Mouse (Mus musculus) B cell, adult (primary cell): ENCODE data around the gene Zfp811. TPM values are rescaled to one million over a fixed set of nuclear protein-coding genes. Genes with fewer than 3 reads are reported as not detected.

Source experiments
- total RNA-seq: library from RNA; stranded (reverse); gene quantifications from 4 replicates; pipeline ENCODE4 v1.2.4, GENCODE M21; 2023; ENCODE audit not compliant: inconsistent age

The Zfp811 gene
- 0.18 to 0.51 TPM (median 0.42 TPM) in 4 replicates for total RNA-seq

DNA sequence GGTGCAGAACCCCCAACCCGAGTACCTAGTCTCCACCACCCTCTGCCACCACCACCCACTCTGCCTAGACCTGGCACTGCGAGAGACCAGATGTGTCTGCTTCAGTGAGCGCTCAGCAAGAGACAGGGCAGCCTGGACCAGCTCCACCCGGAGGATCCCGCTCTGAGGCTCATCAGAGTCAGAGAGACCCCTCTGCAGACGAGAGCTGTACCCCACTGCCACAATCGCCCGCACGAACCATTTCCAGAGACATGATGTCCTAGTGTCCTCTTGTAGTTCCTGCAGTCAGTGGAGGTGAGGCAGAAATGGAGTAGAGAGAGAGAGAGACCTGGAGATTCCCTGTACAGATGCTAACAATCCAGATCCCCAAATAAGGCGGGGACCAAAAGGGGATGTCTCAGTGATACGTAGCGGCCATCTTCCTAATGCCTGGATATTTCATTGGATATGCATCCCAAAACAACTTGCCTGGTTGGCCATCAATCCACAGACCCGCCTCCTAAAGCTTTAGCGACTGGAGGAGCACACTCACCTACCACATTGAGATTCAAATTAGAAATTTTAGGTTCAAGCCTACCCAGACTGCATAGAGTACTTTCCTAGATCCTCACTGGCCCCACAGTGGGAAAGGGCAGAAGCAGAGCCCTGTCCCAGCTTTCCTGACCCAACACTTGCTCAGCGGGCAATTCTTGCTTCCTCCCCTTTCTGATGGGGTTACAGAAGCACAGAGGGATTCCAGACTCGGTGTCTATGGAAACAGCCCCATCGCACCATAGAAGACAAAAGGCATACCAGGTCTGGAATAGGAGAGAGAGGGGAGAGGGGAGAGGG, at the start of gene Zfp811:
TSS of gene Zfp811 (minus strand) at position 388 of the 831 bp plus-strand sequence.

GRCm38 (mm10) chr17:32829540-32830417, 20.0 kb upstream of the Zfp811 start, which contains the start of gene Zfp799:
Gene Zfp799, minus strand, starts transcription at chr17:32830261.

GRCm38 (mm10) chr17:32788094-32788559, 21.6 kb downstream of the Zfp811 start, which contains the start of gene Zfp871:
Gene Zfp871, minus strand, starts transcription at chr17:32788287.

Other genes with a start within 250 kb of the Zfp811 start
- gene Cyp4f37, start 188.6 kb downstream of the Zfp811 start, total RNA-seq = not detected in 4 replicates
- not detected in 4 replicates for gene Cyp4f40, start 151.0 kb downstream of the Zfp811 start, total RNA-seq
- not detected in 4 replicates for gene Cyp4f15, start 124.3 kb downstream of the Zfp811 start, total RNA-seq
- gene Zfp871, start 21.6 kb downstream of the Zfp811 start, total RNA-seq = 78.3 to 89.6 TPM (median 79.2 TPM) in 4 replicates
- 6.5 to 9.4 TPM (median 8.2 TPM) in 4 replicates for gene Zfp799, start 20.3 kb upstream of the Zfp811 start, total RNA-seq
- 7.0 to 11.8 TPM (median 10.3 TPM) in 4 replicates for gene Zfp870, start 81.7 kb upstream of the Zfp811 start, total RNA-seq
- gene Cyp4f14, start 107.4 kb upstream of the Zfp811 start, total RNA-seq = not detected in 4 replicates
- 83.0 to 86.6 TPM (median 84.1 TPM) in 4 replicates for gene Cyp4f13, start 137.5 kb upstream of the Zfp811 start, total RNA-seq
- gene Zfp472, start 155.9 kb upstream of the Zfp811 start, total RNA-seq = 15.7 to 21.4 TPM (median 20.5 TPM) in 4 replicates
- gene Zfp952, start 183.2 kb upstream of the Zfp811 start, total RNA-seq = 12.2 to 15.7 TPM (median 14.1 TPM) in 4 replicates
- 3.5 to 5.2 TPM (median 4.0 TPM) in 4 replicates for gene Zfp763, start 223.5 kb upstream of the Zfp811 start, total RNA-seq